Mouse (Mus musculus) left cerebral cortex, postnatal 4 days (tissue): Measurements from ENCODE around the gene Hist1h3d. TPM values are rescaled to one million over a fixed set of nuclear protein-coding genes. Genes with fewer than 3 reads are reported as not detected.
A peak's percentile ranks its signal among the peaks of the same experiment; 100 is the strongest.
"Not testable (repeated sequence)": the region's sequence is repeated elsewhere in the genome, so short reads cannot be mapped to it uniquely, and the experiment has no call there.

Experiments
- DNase-seq: peaks from one replicate; pipeline ENCODE4 v3.0.0-alpha.2; 2022
- intact Hi-C: fragments of 180-260 bp; cut with DNase I; formaldehyde crosslinking; loops from one replicate; pipeline ENCODE4 v1.15.1; 2025
- total RNA-seq, 2 experiments: library from RNA; stranded (reverse); gene quantifications; 2 replicates each; pipeline ENCODE4 v1.2.3; 2021

Gene Hist1h3d
- 10 to 100 TPM; 18.8 to 24.3 TPM for total RNA-seq

GRCm38 (mm10) chr13:23575271-23575851, at the start of gene Hist1h3d:
Hist1h3d (plus strand) TSS chr13:23575763.
- intact Hi-C loops: no loop called here

DNA sequence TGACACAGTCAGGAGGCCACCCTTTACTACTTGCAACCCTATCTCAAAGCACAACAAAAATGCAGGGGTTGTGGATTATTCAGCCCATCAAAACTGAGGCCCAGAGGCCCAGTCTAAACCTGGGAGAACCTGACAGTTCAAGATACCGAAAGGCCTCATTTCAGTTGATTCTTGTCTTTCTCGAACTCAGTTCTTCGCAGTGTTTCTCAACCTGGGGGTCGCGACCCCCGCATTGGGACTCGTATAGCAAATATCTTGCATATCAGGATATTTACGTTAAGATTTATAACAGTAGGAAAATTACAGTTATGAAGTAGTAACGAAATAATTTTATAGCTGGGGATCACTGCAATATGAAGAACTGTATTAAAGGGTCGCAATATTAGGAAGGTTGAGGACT, 49.7 kb upstream of the Hist1h3d start:
- intact Hi-C loops: loop anchor here (5.0 kb wide), 1 partner anchor 1499 kb away; no protein-coding TSS in a partner anchor
- DNase-seq: no peak

More at GRCm38 (mm10) chr13:23575271-23575851, at the start of gene Hist1h3d:
- no peak for DNase-seq

- DNase-seq: peak; percentile 88
- intact Hi-C loops: loop anchor here (5.0 kb wide), 1 partner anchor 1499 kb away; no protein-coding TSS in a partner anchor
Measured at GRCm38 (mm10) chr13:23526312-23526711, 49.3 kb upstream of the Hist1h3d start.

DNA sequence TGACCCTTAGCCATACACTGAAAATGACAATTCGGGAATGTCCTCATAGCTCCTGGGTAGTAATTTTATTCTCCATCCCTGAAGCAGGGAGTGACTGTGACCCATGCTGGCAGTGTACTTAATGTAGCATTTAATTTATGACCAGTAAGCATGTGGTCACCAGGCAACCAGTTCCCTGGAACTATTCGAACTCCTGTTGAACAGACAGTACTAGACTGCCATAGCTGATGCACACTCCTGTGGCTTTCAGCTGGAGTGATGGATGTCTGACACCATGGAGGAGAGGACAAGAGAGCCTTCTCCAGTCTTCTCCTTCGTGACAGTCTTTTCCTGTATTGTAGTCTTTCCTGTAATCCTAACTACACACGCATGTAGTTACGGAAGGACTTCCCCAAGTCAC, 46.6 kb upstream of the Hist1h3d start:
- intact Hi-C loops: loop anchor here (5.0 kb wide), 1 partner anchor 1502 kb away; no protein-coding TSS in a partner anchor
- DNase-seq: no peak

DNA sequence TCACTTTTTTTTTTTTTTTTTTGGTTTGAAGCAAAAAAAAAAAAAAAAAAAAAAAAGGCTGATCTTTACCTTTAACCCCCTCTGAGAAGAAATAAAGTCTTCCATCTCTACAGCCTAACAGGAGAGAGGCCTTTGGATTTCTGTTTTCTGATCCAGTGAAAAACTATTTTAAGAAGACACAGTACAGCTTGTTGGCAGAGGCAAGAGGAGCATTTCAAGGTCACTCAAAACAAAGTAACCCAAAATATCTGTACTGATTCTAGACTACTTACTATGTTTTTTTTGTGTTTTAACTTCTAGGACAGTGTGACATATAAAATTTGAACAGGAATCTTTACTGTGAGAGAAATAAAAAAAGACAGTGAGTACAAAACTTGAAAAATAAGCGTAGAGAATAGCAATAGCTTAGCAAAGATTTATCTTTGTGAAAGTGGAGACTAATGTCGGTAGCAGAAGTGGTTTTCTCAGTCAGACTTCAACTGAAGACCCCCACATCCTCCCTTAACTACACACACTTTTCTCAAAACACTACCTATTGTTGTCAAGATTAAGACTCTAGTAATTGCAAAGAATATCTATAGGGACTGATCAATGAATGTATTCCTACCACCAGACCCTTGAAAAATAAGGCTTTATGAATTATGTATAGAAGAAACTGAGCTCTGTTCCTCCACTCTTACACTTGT, 45.9 kb upstream of the Hist1h3d start:
- no peak for DNase-seq
- intact Hi-C loops: loop anchor here (5.0 kb wide), 1 partner anchor 1502 kb away; no protein-coding TSS in a partner anchor

DNA sequence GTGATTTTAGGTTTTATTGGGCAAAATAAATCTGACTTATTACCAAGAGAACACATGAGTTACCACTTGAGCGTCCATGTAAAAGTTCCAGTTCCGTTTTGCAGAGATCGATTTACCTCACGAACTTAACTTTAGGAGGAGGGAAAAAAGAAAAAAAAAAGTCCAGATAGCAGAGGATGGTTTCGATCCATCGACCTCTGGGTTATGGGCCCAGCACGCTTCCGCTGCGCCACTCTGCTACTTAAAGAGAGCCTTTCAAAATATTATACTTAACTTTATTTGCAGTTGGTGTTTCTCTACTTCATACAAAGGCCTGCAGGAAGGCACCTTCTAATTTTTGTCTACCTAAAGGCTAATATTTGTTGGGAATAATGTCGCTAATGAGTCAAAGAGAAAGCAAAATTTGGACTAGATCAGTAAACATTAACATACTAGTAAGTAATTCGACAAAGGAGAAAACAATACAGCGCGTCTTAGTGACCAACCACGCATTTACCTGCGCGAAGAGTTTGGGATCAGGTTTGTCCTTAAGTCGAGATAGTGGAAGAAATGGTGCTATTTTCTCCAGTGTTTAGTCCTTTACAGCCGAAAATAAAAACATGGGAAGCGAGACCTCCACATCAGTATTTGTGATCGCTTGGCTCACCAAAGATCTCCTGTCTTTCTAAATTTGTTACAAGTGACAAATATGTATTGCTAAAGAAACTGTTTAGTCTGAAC, 45.2 kb upstream of the Hist1h3d start:
- intact Hi-C loops: no loop called here
- DNase-seq: peak; percentile 30

DNA sequence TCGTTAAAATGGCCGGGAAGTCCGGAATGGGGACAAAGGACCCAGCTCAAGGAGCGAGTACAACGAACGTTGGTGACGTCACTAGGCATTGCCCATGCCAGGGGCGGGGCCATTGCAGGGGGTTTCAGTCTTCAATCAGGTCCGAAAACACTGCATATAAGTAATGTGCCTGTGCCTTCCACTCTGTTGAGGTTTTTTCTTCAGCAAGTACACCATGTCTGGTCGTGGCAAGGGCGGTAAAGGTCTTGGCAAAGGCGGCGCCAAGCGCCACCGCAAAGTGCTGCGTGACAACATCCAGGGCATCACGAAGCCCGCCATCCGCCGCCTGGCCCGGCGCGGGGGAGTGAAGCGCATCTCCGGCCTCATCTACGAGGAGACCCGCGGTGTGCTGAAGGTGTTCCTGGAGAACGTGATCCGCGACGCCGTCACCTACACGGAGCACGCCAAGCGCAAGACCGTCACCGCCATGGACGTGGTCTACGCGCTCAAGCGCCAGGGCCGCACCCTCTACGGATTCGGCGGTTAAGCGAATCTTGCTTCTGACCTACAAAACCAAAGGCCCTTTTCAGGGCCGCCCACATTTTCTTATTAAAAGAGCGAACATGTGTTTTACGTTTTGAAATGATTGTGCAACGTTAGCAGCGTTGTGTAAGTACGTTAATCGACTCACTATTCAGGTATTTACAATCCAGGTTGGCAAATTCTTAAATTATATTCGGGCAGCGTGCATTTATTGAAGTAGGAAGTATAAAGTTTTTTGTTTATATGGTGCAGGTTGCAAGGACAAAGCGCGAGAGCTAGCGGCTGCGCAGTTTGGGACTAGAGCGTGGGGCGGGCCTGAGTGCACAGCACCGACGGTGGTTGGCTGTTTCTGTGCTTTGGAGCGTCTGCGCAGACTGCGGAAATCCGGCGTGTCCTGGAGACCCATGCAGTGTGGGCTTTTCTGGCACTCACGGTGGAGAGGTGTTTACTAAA, 44.4 kb upstream of the Hist1h3d start, which contains the start of gene Hist1h4h:
Gene Hist1h4h (plus strand): TSS at position 150 of the 975 bp plus-strand sequence.
- intact Hi-C loops: no loop called here
- peak; percentile 97 for DNase-seq

GRCm38 (mm10) chr13:23532262-23533075, 43.1 kb upstream of the Hist1h3d start:
- no peak for DNase-seq
- intact Hi-C loops: no loop called here

DNA sequence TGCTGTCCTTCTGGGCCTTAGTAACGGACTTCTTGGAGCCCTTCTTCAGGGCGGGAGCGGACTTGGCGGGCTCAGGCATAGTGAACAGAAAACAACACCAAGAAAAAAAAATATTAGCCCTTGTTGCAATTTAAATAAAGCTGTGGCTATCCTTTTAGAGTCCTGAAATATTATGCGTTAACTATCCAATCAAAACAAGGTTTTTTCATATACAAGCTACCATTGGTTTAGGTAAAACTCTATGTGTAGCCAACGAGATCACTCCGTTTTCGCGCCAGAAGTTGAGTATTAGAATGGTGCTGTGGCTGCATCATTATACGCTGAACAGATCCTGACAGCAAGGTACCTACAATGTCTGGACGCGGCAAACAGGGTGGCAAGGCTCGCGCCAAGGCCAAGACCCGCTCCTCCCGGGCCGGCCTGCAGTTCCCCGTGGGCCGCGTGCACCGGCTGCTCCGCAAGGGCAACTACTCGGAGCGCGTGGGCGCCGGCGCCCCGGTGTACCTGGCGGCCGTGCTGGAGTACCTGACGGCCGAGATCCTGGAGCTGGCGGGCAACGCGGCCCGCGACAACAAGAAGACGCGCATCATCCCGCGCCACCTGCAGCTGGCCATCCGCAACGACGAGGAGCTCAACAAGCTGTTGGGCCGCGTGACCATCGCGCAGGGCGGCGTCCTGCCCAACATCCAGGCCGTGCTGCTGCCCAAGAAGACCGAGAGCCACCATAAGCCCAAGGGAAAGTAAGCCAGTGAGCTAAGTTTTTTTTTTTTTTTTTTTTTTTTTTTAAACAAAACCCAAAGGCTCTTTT, 41.8 kb upstream of the Hist1h3d start, which contains the start of gene Hist1h2af:
Gene Hist1h2af (plus strand): TSS at position 347 of the 808 bp plus-strand sequence.
- DNase-seq: peak; percentile 74
- intact Hi-C loops: not testable (repeated sequence)

GRCm38 (mm10) chr13:23534368-23535131, 41.0 kb upstream of the Hist1h3d start:
- DNase-seq: no peak

GRCm38 (mm10) chr13:23535137-23536075, 40.2 kb upstream of the Hist1h3d start, which contains the start of gene Hist1h3g:
Hist1h3g (plus strand) TSS chr13:23535422.
- DNase-seq: peak; percentile 90
- intact Hi-C loops: not testable (repeated sequence)

More at GRCm38 (mm10) chr13:23534368-23535131, 41.0 kb upstream of the Hist1h3d start:
- intact Hi-C loops: no loop called here

DNA sequence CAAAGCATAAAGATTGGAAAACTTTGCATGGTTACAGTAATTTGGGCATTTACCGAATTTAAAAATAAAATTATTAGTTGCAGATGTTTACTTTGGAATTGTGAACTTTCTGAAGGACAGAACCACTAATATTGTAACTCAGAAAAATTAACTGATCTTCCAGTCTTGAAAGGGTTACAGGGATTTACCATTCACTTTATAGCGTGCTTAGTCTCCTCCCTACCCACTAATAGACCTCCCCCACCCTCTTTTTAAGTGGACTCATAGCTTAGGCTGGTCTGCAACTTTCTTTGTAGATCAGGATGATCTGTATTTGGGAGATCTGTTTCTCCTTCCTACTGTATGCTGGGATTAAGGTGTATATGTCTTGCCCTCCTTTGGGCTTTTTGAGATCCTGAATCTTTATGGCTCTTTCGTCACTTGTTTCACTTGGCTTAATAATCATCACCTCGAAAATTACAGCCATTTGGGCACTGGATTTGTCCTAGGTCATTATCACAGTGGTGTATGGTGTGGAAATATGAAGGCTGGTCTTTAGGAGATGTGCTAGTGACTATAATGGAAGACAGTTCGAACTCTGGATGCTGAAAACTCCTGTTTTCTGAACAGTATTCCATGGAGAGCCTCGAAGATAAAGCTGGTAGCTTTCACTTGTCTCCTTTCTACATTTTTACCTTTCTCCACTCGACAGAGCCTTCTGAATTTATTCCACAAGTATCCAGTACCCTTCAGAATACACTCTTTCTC, 39.3 kb upstream of the Hist1h3d start:
- intact Hi-C loops: no loop called here
- DNase-seq: no peak

- intact Hi-C loops: no loop called here
- no peak for DNase-seq
Measured at GRCm38 (mm10) chr13:23537006-23537710, 38.4 kb upstream of the Hist1h3d start.

GRCm38 (mm10) chr13:23538249-23538648, 37.3 kb upstream of the Hist1h3d start:
- no peak for DNase-seq
- intact Hi-C loops: no loop called here

- intact Hi-C loops, DNase-seq: not testable (repeated sequence)
Measured at GRCm38 (mm10) chr13:23539821-23540220, 35.7 kb upstream of the Hist1h3d start.
